Mouse (Mus musculus) cerebellum, adult 11-12 months (tissue): ENCODE results near the gene Hydin.
"Not testable (repeated sequence)": the region's sequence is repeated elsewhere in the genome, so short reads cannot be mapped to it uniquely, and the experiment has no call there.

Experiments
- DNase-seq: peaks from one replicate; pipeline ENCODE4 v3.0.0; 2022

The Hydin gene

GRCm38 (mm10) chr8:110266741-110267140 is at the start of gene Hydin:
Hydin (plus strand) TSS chr8:110266977.
- peak; percentile 47 for DNase-seq

GRCm38 (mm10) chr8:110217198-110217597 is 49.6 kb upstream of the Hydin start:
- peak; percentile 34 for DNase-seq

- peak; percentile 100 for DNase-seq
Observed at GRCm38 (mm10) chr8:110217681-110218131, 49.1 kb upstream of the Hydin start.

GRCm38 (mm10) chr8:110218511-110218910 is 48.3 kb upstream of the Hydin start:
- DNase-seq: no peak

GRCm38 (mm10) chr8:110220936-110221335 is 45.8 kb upstream of the Hydin start:
- DNase-seq: no peak

- no peak for DNase-seq
Observed at GRCm38 (mm10) chr8:110230803-110231202, 36.0 kb upstream of the Hydin start.

- DNase-seq: no peak
Observed at GRCm38 (mm10) chr8:110242278-110243177, 24.2 kb upstream of the Hydin start.

- no peak for DNase-seq
Observed at GRCm38 (mm10) chr8:110244566-110244965, 22.2 kb upstream of the Hydin start.

GRCm38 (mm10) chr8:110247238-110247637 is 19.5 kb upstream of the Hydin start:
- no peak for DNase-seq

- no peak for DNase-seq
Observed at GRCm38 (mm10) chr8:110253986-110254385, 12.8 kb upstream of the Hydin start.

- no peak for DNase-seq
Observed at GRCm38 (mm10) chr8:110265796-110266305, 926 bp upstream of the Hydin start.

- no peak for DNase-seq
Observed at GRCm38 (mm10) chr8:110267268-110267667, 491 bp downstream of the Hydin start.

- DNase-seq: peak; percentile 68
Observed at GRCm38 (mm10) chr8:110270659-110271058, 3.9 kb downstream of the Hydin start.

GRCm38 (mm10) chr8:110273394-110273793 is 6.6 kb downstream of the Hydin start:
- no peak for DNase-seq

- no peak for DNase-seq
Observed at GRCm38 (mm10) chr8:110275465-110276258, 8.9 kb downstream of the Hydin start.

- no peak for DNase-seq
Observed at GRCm38 (mm10) chr8:110276259-110276560, 9.4 kb downstream of the Hydin start.

GRCm38 (mm10) chr8:110312715-110313114 is 45.9 kb downstream of the Hydin start:
- DNase-seq: no peak

GRCm38 (mm10) chr8:110315826-110316225 is 49.0 kb downstream of the Hydin start:
- no peak for DNase-seq

- DNase-seq: peak; percentile 56
Observed at GRCm38 (mm10) chr8:110319586-110319985, 52.8 kb downstream of the Hydin start.

- no peak for DNase-seq
Observed at GRCm38 (mm10) chr8:110321446-110321845, 54.7 kb downstream of the Hydin start.

- no peak for DNase-seq
Observed at GRCm38 (mm10) chr8:110323981-110324574, 57.3 kb downstream of the Hydin start.

GRCm38 (mm10) chr8:110327120-110327519 is 60.3 kb downstream of the Hydin start:
- not testable (repeated sequence) for DNase-seq

GRCm38 (mm10) chr8:110333376-110333775 is 66.6 kb downstream of the Hydin start:
- no peak for DNase-seq
